Mouse (Mus musculus) T-helper 17 cell (primary cell): ENCODE results near the gene Atp5d.

Experiments used
- in situ Hi-C, 2 experiments: fragments of 300-600 bp; cut with MboI, MseI; formaldehyde crosslinking; loops; 1 replicate in 1 of 2; 2 replicates in 1 of 2; pipeline ENCODE4 v1.15.1; 2025; ENCODE audit warnings: high pct_unique_total_duplicates in 2 of 2

The Atp5d gene

GRCm38 (mm10) chr10:80116927-80117691 lies 21.3 kb upstream of the Atp5d start:
- in situ Hi-C loops = loop anchor here in 1 of 2 experiments (5.0 kb wide), 1 partner anchor 130 kb away; the partner anchor contains the start of gene Cnn2

GRCm38 (mm10) chr10:80117736-80118135 lies 20.7 kb upstream of the Atp5d start:
- in situ Hi-C loops = loop anchor here in 1 of 2 experiments (5.0 kb wide), 1 partner anchor 130 kb away; the partner anchor contains the start of gene Cnn2

- in situ Hi-C loops = loop anchor here in 1 of 2 experiments (5.0 kb wide), 1 partner anchor 131 kb away; the partner anchor contains the start of gene Cnn2
Measured at GRCm38 (mm10) chr10:80118552-80118951, 19.9 kb upstream of the Atp5d start.

DNA sequence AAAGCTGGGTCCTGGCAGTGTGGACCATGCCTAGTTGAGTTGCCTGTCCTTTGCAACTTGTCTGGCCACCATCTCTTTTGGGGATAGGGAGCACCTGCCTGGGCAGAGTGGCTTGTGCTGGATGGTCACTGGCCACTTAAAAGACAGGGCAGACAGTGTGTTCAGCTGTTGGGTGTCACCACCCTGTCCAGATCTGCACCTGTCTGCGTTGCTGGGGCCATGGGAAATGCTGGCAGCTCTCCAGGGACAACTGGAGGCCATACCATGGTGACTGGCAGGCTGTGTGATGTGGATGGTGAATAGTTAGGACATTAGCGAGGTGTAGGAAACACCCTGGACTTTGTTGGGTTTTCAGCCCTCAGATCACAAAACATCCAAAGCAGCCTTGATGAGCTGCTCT lies 18.3 kb upstream of the Atp5d start:
- in situ Hi-C loops = no loop called here

- in situ Hi-C loops = no loop called here
Measured at GRCm38 (mm10) chr10:80121639-80122038, 16.8 kb upstream of the Atp5d start.

GRCm38 (mm10) chr10:80123932-80124562 lies 14.4 kb upstream of the Atp5d start:
- in situ Hi-C loops = no loop called here

GRCm38 (mm10) chr10:80127920-80128319 lies 10.5 kb upstream of the Atp5d start:
- in situ Hi-C loops = no loop called here

DNA sequence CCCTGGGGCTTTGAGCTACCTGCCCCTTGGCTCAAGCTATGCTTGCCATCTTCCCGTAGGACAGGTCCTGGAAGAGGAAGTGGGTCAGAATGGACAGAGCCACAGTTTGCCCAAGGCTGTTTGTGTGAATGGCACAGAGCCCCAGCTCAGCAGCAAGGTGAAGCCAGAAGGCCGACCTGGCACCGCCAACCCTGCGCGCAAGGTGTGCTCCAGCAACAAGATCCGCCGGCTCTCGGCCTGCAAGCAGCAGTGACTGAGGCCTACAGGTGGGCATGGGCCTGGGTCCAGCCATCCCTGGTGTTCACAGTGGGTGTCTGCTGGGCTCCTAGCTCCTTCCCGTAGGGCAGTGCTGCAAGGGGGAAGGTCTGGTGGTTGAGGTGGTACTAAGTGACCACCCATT lies 8.6 kb upstream of the Atp5d start:
- in situ Hi-C loops = no loop called here

DNA sequence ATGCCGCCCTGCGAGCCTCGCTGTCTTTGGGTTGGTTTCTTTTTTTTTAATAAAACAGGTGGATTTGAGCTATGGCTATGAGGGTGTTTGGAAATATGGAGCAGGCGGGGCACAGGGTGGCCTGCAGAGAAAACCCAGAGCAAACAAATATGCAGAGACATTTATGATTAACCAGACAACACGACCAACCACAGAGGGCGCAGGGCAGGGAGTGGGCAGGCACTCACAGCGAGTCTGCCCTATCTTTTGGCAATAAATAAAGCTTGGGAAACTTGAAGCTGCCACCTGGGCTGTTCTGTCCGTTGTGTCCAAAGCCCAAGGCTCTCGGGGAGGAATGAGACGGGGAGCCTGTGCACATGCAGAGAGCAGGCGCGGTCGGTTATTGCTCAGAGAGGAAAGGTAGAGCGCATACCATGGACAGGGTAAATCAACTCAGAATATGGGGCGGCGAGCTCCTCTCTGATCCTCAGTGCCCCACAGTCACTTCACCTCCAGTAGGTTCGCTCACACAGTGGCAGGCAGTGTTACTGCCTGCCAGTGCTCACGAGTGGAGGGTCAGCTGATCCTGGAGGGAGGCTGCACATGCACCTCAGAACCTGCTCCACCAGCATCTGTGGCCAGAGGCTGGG lies 7.9 kb upstream of the Atp5d start:
- in situ Hi-C loops = no loop called here

DNA sequence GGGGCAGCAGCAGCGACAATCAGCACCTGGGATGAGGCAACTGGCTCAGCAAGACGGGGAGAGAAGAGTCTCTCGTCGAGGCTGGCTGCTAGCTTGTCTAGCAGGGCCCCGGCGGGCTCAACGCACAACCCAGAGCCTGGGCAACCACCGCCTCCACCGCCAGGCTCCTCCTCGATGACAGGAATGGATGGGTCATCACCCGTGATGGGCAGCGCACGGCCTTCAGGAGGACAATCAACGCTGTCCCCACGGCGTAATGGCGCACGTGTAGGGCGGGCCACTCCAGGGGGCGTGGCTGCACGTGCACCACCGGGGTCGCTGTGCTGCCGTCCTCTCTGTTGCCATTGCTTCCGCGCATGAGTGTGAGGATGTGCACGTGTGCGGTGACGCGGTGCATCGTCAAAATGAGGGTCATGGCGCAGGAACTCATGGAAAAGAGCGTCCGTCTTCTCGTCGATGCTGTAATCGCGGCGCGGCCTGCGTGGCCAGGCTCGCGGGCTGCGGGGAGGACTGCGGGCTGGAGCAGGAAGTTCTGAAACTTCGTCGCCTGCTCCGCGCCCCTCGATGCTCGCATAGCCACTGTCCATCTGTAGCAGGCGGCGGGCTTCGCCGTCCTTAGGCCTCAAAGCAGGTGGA lies 7.0 kb upstream of the Atp5d start:
- in situ Hi-C loops = no loop called here

DNA sequence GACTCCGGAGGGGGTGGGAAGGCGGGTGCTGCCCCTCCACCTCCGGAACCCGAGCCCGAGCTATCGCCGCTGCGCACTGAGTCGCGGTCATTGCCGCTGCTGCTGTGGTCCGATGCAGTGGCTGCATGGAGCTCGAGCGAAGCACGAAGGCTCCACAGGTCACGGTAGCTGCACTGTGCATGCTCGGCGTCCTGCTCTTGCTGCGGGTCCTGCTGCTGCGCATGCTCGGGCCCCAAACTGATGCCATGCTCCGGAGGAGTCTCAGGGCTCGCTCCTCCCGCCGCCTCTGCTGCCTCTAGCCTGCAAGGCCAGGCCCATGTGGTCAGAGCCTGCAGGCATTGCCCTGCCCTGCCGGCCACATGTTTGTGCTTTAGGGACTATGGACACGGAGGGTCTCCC lies 6.5 kb upstream of the Atp5d start:
- in situ Hi-C loops = no loop called here

GRCm38 (mm10) chr10:80133226-80133849 lies 5.1 kb upstream of the Atp5d start:
- in situ Hi-C loops = no loop called here

DNA sequence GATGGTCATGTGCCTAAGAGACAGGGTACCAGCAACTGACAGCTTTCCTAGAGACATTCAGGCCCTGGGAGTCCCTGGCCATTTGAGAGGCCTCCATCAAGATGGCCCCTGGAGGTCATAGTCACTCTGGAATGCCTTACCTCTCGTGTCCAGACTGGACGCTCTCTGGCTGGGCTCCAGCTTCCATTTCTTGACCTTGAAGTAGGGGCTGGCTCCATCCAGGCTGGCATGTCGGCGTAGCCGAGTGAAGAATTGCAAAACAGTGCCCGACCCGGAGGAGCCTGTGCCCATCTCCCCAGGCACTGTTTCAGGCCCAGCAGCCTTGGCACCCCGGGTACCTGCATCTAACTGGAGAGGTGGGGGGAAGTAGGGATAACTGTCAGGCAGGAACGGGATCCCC lies 4.0 kb upstream of the Atp5d start:
- in situ Hi-C loops = no loop called here

DNA sequence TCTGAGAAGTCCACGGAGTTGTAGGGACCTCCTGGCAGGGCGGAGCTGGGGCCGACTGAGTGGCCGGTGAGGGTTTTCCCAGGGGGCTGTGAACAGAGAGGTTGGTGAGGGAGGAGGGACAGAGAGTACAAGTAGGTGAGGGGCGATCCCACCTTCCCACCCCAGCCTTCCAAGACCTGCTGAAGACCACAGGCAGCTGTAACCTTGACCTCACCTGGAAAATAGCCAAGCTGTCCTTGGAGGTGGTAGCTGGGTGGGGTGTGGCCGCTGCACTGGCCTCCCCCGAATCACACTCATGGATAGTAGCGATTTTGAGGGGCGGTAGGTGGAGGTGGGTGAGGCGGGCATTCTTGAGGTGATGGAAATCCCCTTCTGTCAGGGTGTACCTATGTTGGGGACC lies 3.3 kb upstream of the Atp5d start:
- in situ Hi-C loops = no loop called here

GRCm38 (mm10) chr10:80135641-80136040 lies 2.8 kb upstream of the Atp5d start:
- in situ Hi-C loops = no loop called here

DNA sequence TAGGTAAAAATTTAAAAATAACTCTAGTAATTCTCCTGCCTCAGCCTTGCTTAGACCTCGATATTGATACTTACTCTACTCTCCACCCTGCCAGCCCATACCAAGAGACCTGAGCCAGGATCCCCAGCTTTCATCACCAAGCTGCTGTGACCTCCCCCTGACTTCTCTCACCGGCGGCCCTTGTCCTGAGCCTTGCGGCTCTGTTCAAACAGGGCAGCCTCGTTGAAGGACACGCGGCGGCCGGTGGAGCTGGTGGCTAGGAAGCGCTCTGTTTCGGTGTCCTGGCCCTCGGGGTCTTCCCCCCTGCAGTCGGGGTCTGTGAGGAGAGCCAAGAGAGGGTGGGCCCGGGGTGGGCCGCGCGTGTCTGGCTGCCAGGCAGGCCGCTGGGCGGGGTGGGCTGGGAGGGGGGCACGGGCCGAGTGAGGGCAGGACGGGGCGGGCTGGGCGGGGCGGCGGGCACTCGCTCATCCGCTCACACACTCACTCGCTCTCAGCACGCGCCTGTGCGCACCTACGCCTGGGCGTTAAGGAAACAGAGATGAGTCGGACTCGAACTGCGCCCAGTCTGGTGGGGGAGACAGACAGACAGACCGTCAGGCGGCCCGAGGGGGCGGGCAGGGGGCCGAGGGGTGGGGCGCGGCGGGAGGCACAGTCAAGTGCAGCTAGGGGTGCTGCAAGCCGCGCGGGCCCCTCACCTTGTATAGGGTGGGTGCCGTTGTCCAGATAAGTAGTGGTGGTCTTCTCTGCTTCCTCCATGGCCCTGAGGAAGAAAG lies 2.1 kb upstream of the Atp5d start:
- in situ Hi-C loops = no loop called here

GRCm38 (mm10) chr10:80136952-80137625 lies 1.3 kb upstream of the Atp5d start:
- in situ Hi-C loops = no loop called here

DNA sequence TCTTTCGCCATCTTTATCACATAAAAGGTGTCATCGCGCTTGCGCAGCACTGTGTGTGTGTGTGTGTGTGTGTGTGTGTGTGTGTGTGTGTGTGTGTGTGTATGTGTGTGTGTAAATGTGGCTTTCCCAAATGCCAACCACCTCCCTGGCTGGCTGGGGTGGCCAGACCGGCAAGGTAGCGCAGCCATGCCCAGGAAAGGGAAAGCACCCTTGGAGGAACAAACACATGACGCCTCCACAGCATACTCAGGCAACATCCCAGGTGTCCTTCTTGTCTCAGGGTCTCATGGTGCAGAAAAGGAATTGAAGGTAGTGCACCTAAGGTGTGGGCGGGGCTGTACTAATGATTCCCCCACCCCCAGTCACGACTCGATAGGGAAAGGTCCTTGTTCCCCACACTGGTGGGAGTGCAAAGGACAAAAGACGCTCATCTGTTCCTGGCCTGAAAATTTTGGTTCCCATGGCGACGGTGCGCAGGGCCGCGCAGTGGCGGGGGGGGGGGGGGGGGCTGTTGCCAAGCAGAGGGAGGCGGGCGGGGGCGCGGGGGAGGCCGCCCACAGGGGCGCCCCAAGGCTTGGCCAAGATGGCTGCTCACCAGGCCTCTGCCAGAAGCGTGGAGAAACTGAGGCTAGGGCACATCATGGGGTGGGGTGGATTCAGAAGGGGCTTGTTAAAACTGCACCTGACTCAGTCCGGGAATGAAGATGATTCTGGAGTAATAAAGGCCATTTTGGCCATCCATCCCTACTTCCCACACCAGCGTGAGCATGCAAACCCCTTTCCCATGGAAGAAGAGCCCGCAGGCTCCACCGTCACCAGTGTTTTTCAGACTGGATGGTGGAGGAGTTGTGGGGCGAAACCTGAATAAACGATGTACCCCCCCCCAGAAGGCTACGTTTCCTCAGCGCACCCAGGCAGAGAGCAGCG lies 543 bp upstream of the Atp5d start:
- in situ Hi-C loops = no loop called here

GRCm38 (mm10) chr10:80139439-80139775 lies 975 bp downstream of the Atp5d start:
- in situ Hi-C loops = no loop called here
